Mouse (Mus musculus) activated CD4-positive, CD25-positive, alpha-beta regulatory T cell, adult 4 months (primary cell): ENCODE results near the gene Ptprn2. TPM values are rescaled to one million over a fixed set of nuclear protein-coding genes. Genes with fewer than 3 reads are reported as not detected.

ENCODE experiments used
- ATAC-seq: one replicate; pipeline ENCODE4 v1.8.0; 2017
- polyA plus RNA-seq, 2 experiments: library from polyadenylated mRNA; unstranded; fragments of 100-300 nt; shearing (Covaris generic); gene quantifications; one replicate each; pipeline ENCODE4 v1.2.1; 2017

Gene Ptprn2
- polyA plus RNA-seq, 2 experiments from 2014 or later = not detected

GRCm38 (mm10) chr12:117175072-117175681, 689.7 kb downstream of the Ptprn2 start:
- ATAC-seq = no peak

GRCm38 (mm10) chr12:117176259-117176823, 690.8 kb downstream of the Ptprn2 start:
- ATAC-seq = no peak

GRCm38 (mm10) chr12:117187167-117187566, 701.6 kb downstream of the Ptprn2 start:
- ATAC-seq = no peak

- ATAC-seq = no peak
These were observed 706.5 kb downstream of the Ptprn2 start for GRCm38 (mm10) chr12:117192001-117192400.

- ATAC-seq = no peak
These were observed 711.4 kb downstream of the Ptprn2 start for GRCm38 (mm10) chr12:117196721-117197425.

- no peak for ATAC-seq
These were observed 712.6 kb downstream of the Ptprn2 start for GRCm38 (mm10) chr12:117198093-117198492.

GRCm38 (mm10) chr12:117200117-117200516, 714.6 kb downstream of the Ptprn2 start:
- no peak for ATAC-seq

GRCm38 (mm10) chr12:117200590-117200989, 715.1 kb downstream of the Ptprn2 start:
- ATAC-seq = no peak

- no peak for ATAC-seq
These were observed 718.0 kb downstream of the Ptprn2 start for GRCm38 (mm10) chr12:117203506-117203905.

GRCm38 (mm10) chr12:117204905-117205304, 719.4 kb downstream of the Ptprn2 start:
- ATAC-seq = no peak

GRCm38 (mm10) chr12:117207421-117208120, 722.1 kb downstream of the Ptprn2 start:
- ATAC-seq = no peak

GRCm38 (mm10) chr12:117210467-117210866, 724.9 kb downstream of the Ptprn2 start:
- ATAC-seq = no peak

GRCm38 (mm10) chr12:117213531-117213930, 728.0 kb downstream of the Ptprn2 start:
- no peak for ATAC-seq

- no peak for ATAC-seq
These were observed 728.8 kb downstream of the Ptprn2 start for GRCm38 (mm10) chr12:117214272-117214671.

GRCm38 (mm10) chr12:117214919-117215318, 729.4 kb downstream of the Ptprn2 start:
- ATAC-seq = no peak

GRCm38 (mm10) chr12:117221909-117222308, 736.4 kb downstream of the Ptprn2 start:
- ATAC-seq = no peak

- no peak for ATAC-seq
These were observed 738.5 kb downstream of the Ptprn2 start for GRCm38 (mm10) chr12:117224036-117224435.

GRCm38 (mm10) chr12:117227236-117227635, 741.7 kb downstream of the Ptprn2 start:
- no peak for ATAC-seq

- no peak for ATAC-seq
These were observed 743.9 kb downstream of the Ptprn2 start for GRCm38 (mm10) chr12:117229442-117229841.

GRCm38 (mm10) chr12:117230282-117230681, 744.8 kb downstream of the Ptprn2 start:
- no peak for ATAC-seq

- ATAC-seq = no peak
These were observed 746.3 kb downstream of the Ptprn2 start for GRCm38 (mm10) chr12:117231850-117232249.

GRCm38 (mm10) chr12:117235114-117235513, 749.6 kb downstream of the Ptprn2 start:
- ATAC-seq = no peak

- ATAC-seq = no peak
These were observed 750.7 kb downstream of the Ptprn2 start for GRCm38 (mm10) chr12:117236020-117236734.
